Mouse (Mus musculus): ENCODE measurements at regions not wholly inside any gene's neighbourhood (a gene's known extent, or its start where the extent isn't known, plus 50 kb on each side); places are given as distances from the start of the nearest gene placed in this dataset.

DNA sequence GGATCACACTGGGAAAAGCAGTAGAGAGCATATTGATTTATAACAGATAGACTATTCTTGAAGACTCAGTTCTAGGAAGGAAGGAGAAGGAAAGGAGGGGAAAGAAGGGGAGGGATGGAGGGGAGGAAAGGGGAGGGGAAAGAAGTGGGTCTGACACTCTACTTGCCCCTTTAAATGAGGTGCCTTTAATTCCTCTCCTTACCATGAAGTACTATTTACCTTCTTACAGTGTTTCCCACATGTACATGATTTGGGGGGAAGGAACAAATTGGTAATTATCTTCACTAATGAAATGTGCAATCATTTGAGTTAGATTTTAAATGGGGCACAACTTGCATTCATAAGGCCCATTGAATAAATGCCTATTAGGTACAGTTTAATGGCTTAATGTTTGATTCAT is 518.3 kb upstream of the B3galt2 start:
- Histone ChIP-seq H3K4me2 (replicated peaks) (no peak overlapping the region), H3K9ac (no peak overlapping the region), H3K36me3 (no peaks in the 10 kb centered on the region), H3K9me3 (no peaks in the 10 kb centered on the region), H3K4me3 (replicated peaks) (no peak overlapping the region), H3K4me1 (replicated peaks) (no peaks in the 10 kb centered on the region), H3K27me3 (replicated peaks) (no peaks in the 10 kb centered on the region), H3K27ac (no peak overlapping the region)
- no peak for ATAC-seq

DNA sequence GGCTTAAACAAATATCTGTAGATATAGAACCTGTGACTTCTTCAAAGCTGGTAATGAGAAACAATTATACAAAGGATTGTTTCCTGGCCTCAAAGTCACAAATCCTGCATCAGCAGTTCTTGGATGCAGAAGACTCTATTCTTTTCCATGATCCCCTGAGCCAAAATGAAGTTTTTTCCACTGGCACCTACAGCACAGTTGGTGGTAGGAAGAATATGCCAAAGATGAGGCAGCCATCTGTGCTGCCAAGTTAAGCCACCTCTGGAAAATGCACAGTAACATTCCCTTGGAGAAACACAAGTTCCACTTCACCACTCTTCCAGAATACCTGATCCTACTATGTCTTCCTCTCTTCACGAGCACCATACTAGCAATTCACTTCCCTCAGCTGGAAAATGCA is 510.2 kb upstream of the B3galt2 start:
- H3K9me3 ChIP-seq = no peaks in the 10 kb centered on the region
- H3K27me3 ChIP-seq (replicated peaks) = no peaks in the 10 kb centered on the region
- H3K36me3 ChIP-seq = no peaks in the 10 kb centered on the region
- H3K27ac ChIP-seq = no peak overlapping the region
- no peak for ATAC-seq
- WGBS = 74% methylated on average over 1 of the region's 1 CpGs
- no peak overlapping the region for H3K4me2 ChIP-seq (replicated peaks)
- H3K4me1 ChIP-seq (replicated peaks) = no peaks in the 10 kb centered on the region
- H3K4me3 ChIP-seq (replicated peaks) = no peak overlapping the region
- H3K9ac ChIP-seq = no peak overlapping the region

- 50% methylated on average over 2 of the region's 2 CpGs for WGBS
- no peaks in the 10 kb centered on the region for H3K27me3 ChIP-seq (replicated peaks)
- no peak overlapping the region for H3K4me3 ChIP-seq (replicated peaks)
- no peak overlapping the region for H3K27ac ChIP-seq
- H3K4me2 ChIP-seq (replicated peaks) = no peak overlapping the region
- no peaks in the 10 kb centered on the region for H3K4me1 ChIP-seq (replicated peaks)
- ATAC-seq = no peak
- no peaks in the 10 kb centered on the region for H3K9me3 ChIP-seq
- no peak overlapping the region for H3K9ac ChIP-seq
- H3K36me3 ChIP-seq = no peaks in the 10 kb centered on the region
These were observed 507.7 kb upstream of the B3galt2 start for GRCm38 (mm10) chr1:143132806-143133205.

- Histone ChIP-seq H3K4me3 (replicated peaks) (no peak overlapping the region), H3K9me3 (no peaks in the 10 kb centered on the region), H3K4me2 (replicated peaks) (no peak overlapping the region), H3K9ac (no peak overlapping the region), H3K4me1 (replicated peaks) (no peaks in the 10 kb centered on the region), H3K36me3 (no peaks in the 10 kb centered on the region), H3K27me3 (replicated peaks) (no peaks in the 10 kb centered on the region), H3K27ac (no peak overlapping the region)
- WGBS = 61% methylated on average over 4 of the region's 4 CpGs
- ATAC-seq = no peak
These were observed 495.1 kb upstream of the B3galt2 start for GRCm38 (mm10) chr1:143145111-143145984.

- 84% methylated on average over 9 of the region's 9 CpGs for WGBS
- no peak overlapping the region for H3K27ac ChIP-seq
- no peak overlapping the region for H3K4me3 ChIP-seq (replicated peaks)
- ATAC-seq = no peak
- no peaks in the 10 kb centered on the region for H3K36me3 ChIP-seq
- H3K27me3 ChIP-seq (replicated peaks) = no peaks in the 10 kb centered on the region
- H3K9ac ChIP-seq = no peak overlapping the region
- no peaks in the 10 kb centered on the region for H3K9me3 ChIP-seq
- H3K4me2 ChIP-seq (replicated peaks) = no peak overlapping the region
- H3K4me1 ChIP-seq (replicated peaks) = no peaks in the 10 kb centered on the region
These were observed 469.2 kb upstream of the B3galt2 start for GRCm38 (mm10) chr1:143171286-143171685.

GRCm38 (mm10) chr1:143173836-143174235 is 466.6 kb upstream of the B3galt2 start:
- H3K9ac ChIP-seq = no peak overlapping the region
- WGBS = 74% methylated on average over 2 of the region's 2 CpGs
- no peaks in the 10 kb centered on the region for H3K4me1 ChIP-seq (replicated peaks)
- no peak overlapping the region for H3K27ac ChIP-seq
- no peaks in the 10 kb centered on the region for H3K36me3 ChIP-seq
- H3K9me3 ChIP-seq = no peaks in the 10 kb centered on the region
- H3K4me3 ChIP-seq (replicated peaks) = no peak overlapping the region
- H3K27me3 ChIP-seq (replicated peaks) = no peaks in the 10 kb centered on the region
- no peak for ATAC-seq
- H3K4me2 ChIP-seq (replicated peaks) = no peak overlapping the region

DNA sequence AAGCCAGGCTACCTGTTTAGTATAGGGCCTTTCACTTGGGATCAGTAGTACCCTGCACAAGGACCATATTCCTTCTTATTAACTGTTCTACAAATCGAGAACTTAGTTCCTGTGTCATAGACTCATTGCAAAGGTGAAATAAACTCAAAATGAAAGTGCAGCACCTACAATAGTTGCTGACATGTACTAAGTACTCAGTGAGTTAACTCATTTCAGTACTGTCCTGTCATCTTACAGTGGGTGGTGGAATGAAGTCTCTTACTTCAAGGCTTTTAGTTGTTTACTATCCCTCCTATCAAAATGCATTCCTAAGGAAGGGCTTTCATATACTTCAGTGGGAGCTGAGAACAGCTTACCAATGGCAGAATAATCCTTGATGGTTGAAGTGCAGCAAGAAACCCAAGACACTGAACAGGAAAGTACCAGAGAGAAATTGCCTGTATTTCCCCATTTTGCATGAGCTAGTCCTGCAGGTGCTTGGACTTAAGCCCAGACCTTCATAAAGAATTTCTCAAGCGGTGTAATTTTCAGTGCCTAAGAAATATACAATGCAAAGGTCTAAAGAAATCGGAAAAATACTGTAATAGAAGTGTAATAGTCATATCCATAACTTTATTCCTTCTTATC is 448.2 kb upstream of the B3galt2 start:
- Histone ChIP-seq H3K36me3 (no peaks in the 10 kb centered on the region), H3K4me1 (replicated peaks) (no peaks in the 10 kb centered on the region), H3K27ac (no peak overlapping the region), H3K9ac (no peak overlapping the region), H3K27me3 (replicated peaks) (no peaks in the 10 kb centered on the region), H3K4me2 (replicated peaks) (no peak overlapping the region), H3K4me3 (replicated peaks) (no peak overlapping the region), H3K9me3 (no peaks in the 10 kb centered on the region)
- 75% methylated on average over 3 of the region's 3 CpGs for WGBS
- ATAC-seq = no peak

DNA sequence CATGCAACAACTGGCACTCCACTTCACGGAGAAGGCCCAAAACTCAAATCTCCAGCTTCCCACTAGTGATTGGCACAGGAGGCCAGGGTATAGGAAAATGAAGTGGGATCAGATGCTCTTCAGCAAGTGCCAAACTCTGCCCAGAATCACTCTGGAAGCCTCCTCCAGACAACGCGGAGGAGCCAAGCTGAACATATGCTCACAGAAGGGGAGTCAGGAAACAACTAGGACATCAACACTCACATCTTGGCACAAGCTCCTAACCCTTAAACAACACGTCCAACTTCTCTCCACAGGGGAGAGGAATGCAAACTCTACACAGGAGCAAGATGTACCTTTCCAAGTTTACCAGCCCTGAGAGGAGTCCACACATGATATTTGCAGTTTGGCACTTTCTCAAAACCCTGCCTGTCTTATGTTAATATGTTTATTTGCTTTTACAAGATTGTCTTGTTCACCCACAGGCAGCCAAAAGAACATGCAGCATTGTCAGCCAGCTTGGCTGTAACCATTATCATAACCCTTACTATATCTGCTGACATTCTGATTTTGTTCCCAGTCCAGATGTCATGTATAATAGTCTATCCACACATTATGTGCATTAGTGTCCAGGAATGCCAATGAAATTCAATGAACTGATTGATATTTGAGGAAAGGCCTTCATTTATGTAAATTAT is 440.1 kb upstream of the B3galt2 start:
- no peak for ATAC-seq
- H3K4me3 ChIP-seq (replicated peaks) = no peak overlapping the region
- H3K9me3 ChIP-seq = no peaks in the 10 kb centered on the region

GRCm38 (mm10) chr1:143200971-143201370 is 439.5 kb upstream of the B3galt2 start:
- H3K4me1 ChIP-seq (replicated peaks) = no peaks in the 10 kb centered on the region
- no peaks in the 10 kb centered on the region for H3K27me3 ChIP-seq (replicated peaks)
- no peaks in the 10 kb centered on the region for H3K9me3 ChIP-seq
- 85% methylated on average over 5 of the region's 5 CpGs for WGBS
- no peak overlapping the region for H3K4me2 ChIP-seq (replicated peaks)
- no peak overlapping the region for H3K4me3 ChIP-seq (replicated peaks)
- H3K27ac ChIP-seq = no peak overlapping the region
- no peak for ATAC-seq
- no peak overlapping the region for H3K9ac ChIP-seq
- no peaks in the 10 kb centered on the region for H3K36me3 ChIP-seq

More for the DNA sequence above, 440.1 kb upstream of the B3galt2 start:
- Histone ChIP-seq H3K4me1 (replicated peaks) (no peaks in the 10 kb centered on the region), H3K9ac (no peak overlapping the region), H3K4me2 (replicated peaks) (no peak overlapping the region), H3K27ac (no peak overlapping the region), H3K36me3 (no peaks in the 10 kb centered on the region), H3K27me3 (replicated peaks) (no peaks in the 10 kb centered on the region)
- WGBS = 77% methylated on average over 4 of the region's 4 CpGs

GRCm38 (mm10) chr1:143202182-143202581 is 438.3 kb upstream of the B3galt2 start:
- H3K4me2 ChIP-seq (replicated peaks) = no peak overlapping the region
- H3K9me3 ChIP-seq = no peaks in the 10 kb centered on the region
- WGBS = 59% methylated on average over 3 of the region's 3 CpGs
- H3K27ac ChIP-seq = no peak overlapping the region
- ATAC-seq = no peak
- H3K4me1 ChIP-seq (replicated peaks) = no peaks in the 10 kb centered on the region
- H3K36me3 ChIP-seq = no peaks in the 10 kb centered on the region
- no peak overlapping the region for H3K4me3 ChIP-seq (replicated peaks)
- H3K27me3 ChIP-seq (replicated peaks) = no peaks in the 10 kb centered on the region
- H3K9ac ChIP-seq = no peak overlapping the region

GRCm38 (mm10) chr1:143204070-143204469 is 436.4 kb upstream of the B3galt2 start:
- no peaks in the 10 kb centered on the region for H3K36me3 ChIP-seq
- ATAC-seq = no peak
- H3K9me3 ChIP-seq = no peaks in the 10 kb centered on the region
- no peak overlapping the region for H3K9ac ChIP-seq
- no peak overlapping the region for H3K27ac ChIP-seq
- no peaks in the 10 kb centered on the region for H3K4me1 ChIP-seq (replicated peaks)
- H3K4me2 ChIP-seq (replicated peaks) = no peak overlapping the region
- no peaks in the 10 kb centered on the region for H3K27me3 ChIP-seq (replicated peaks)
- no peak overlapping the region for H3K4me3 ChIP-seq (replicated peaks)

- WGBS = 81% methylated on average over 3 of the region's 3 CpGs
- H3K9me3 ChIP-seq = no peaks in the 10 kb centered on the region
- no peak for ATAC-seq
These were observed 433.5 kb upstream of the B3galt2 start for GRCm38 (mm10) chr1:143206995-143207394.

More at GRCm38 (mm10) chr1:143206995-143207394, 433.5 kb upstream of the B3galt2 start:
- no peak overlapping the region for H3K4me2 ChIP-seq (replicated peaks)
- no peak overlapping the region for H3K9ac ChIP-seq
- H3K4me3 ChIP-seq (replicated peaks) = no peak overlapping the region
- H3K27ac ChIP-seq = no peak overlapping the region
- no peaks in the 10 kb centered on the region for H3K36me3 ChIP-seq
- H3K4me1 ChIP-seq (replicated peaks) = no peaks in the 10 kb centered on the region
- no peaks in the 10 kb centered on the region for H3K27me3 ChIP-seq (replicated peaks)

All from intestine, embryonic 15.5 days (tissue).